ENCODE assay signal across 8 mouse cellular contexts in genomic region chr8:90876213-90876721, GRCm38 (mm10). TPM values are rescaled to one million over a fixed set of nuclear protein-coding genes. Genes with fewer than 3 reads are reported as not detected.
DNase-seq lines count a peak whose midpoint lies in the region; ATAC-seq and TF ChIP-seq lines count a peak whose summit lies in the region.

No protein-coding gene starts in this region.

- TF ChIP-seq POLR2A in brain, embryonic 14.5 days (IDR thresholded peaks at IDR 0.05; ENCODE audit: borderline replicate concordance, extremely low read depth, insufficient read depth, insufficient read length, poor library complexity, severe bottlenecking) = no peak

- H3K4me3 ChIP-seq in forebrain, embryonic 15.5 days = peak overlapping the region; percentile 38
- peak overlapping the region; percentile 56 for H3K4me3 ChIP-seq in liver, postnatal 0 days (ENCODE audit: low read depth, low read length)
- H3K4me3 ChIP-seq in neural tube, embryonic 12.5 days = peak overlapping the region; percentile 41

- no peaks in the 10 kb centered on the region for H3K9me3 ChIP-seq in forebrain, embryonic 15.5 days
- no peaks in the 10 kb centered on the region for H3K9me3 ChIP-seq in liver, postnatal 0 days (ENCODE audit: low read length)
- H3K9me3 ChIP-seq in neural tube, embryonic 12.5 days = no peaks in the 10 kb centered on the region

- intact Hi-C loops in heart, postnatal 14 days (cut with DNase I) = loop anchor here (2.0 to 5.0 kb wide), 3 partner anchors 33 to 49 kb away; partner anchors contain the start of gene Chd9

- TF ChIP-seq CTCF in brain, embryonic 14.5 days (IDR thresholded peaks at IDR 0.05; ENCODE audit: borderline replicate concordance, extremely low read depth, insufficient read depth, insufficient read length) = no peak
- no peak for TF ChIP-seq CTCF in liver, postnatal 0 days (IDR thresholded peaks at IDR 0.05; ENCODE audit: low read depth)

- peak; percentile 6 to 15 for DNase-seq in CD8-positive naive resting alpha-beta T cell, adult 2 months (ENCODE audit: low read depth in 2 of 2, low spot score in 2 of 2)
- peak; percentile 86 for DNase-seq in brain, embryonic 14.5 days (ENCODE audit: low read depth)
- DNase-seq in heart, postnatal 14 days = peak; percentile 77
- DNase-seq in kidney, postnatal 4 days = peak; percentile 64 to 74
- peak; percentile 59 for DNase-seq in liver, postnatal 0 days
- peak; percentile 35 for DNase-seq in thymus, postnatal 14 days

- peak overlapping the region; percentile 69 for H3K4me2 ChIP-seq in forebrain, embryonic 15.5 days (replicated peaks)
- peak overlapping the region; percentile 86 for H3K4me2 ChIP-seq in liver, postnatal 0 days (ENCODE audit: low read depth, low read length)
- H3K4me2 ChIP-seq in neural tube, embryonic 12.5 days (replicated peaks) = peak overlapping the region; percentile 83

- TF ChIP-seq EP300 in liver, postnatal 0 days (IDR thresholded peaks at IDR 0.05; ENCODE audit: low read depth) = no peak

- H3K36me3 ChIP-seq in forebrain, embryonic 15.5 days = no peaks in the 10 kb centered on the region
- no peaks in the 10 kb centered on the region for H3K36me3 ChIP-seq in liver, postnatal 0 days (replicated peaks; ENCODE audit: insufficient read depth, low read length)
- no peaks in the 10 kb centered on the region for H3K36me3 ChIP-seq in neural tube, embryonic 12.5 days

- peak overlapping the region; percentile 45; the same call in 1 of the 2 replicates for H3K9ac ChIP-seq in forebrain, embryonic 15.5 days (replicated peaks)
- H3K9ac ChIP-seq in liver, postnatal 0 days (replicated peaks) = peak overlapping the region; percentile 65
- peak overlapping the region; percentile 49 for H3K9ac ChIP-seq in neural tube, embryonic 12.5 days

- H3K27me3 ChIP-seq in forebrain, embryonic 15.5 days = no peaks in the 10 kb centered on the region
- no peaks in the 10 kb centered on the region for H3K27me3 ChIP-seq in liver, postnatal 0 days (ENCODE audit: insufficient read depth, low read length)
- no peaks in the 10 kb centered on the region for H3K27me3 ChIP-seq in neural tube, embryonic 12.5 days (replicated peaks)

- WGBS in forebrain, embryonic 15.5 days = 2% methylated on average over 12 of the region's 12 CpGs
- WGBS in liver, postnatal 0 days (ENCODE audit: insufficient replicate concordance) = 12% methylated on average over 12 of the region's 12 CpGs
- 2% methylated on average over 12 of the region's 12 CpGs for WGBS in neural tube, embryonic 12.5 days

- peak; percentile 72 for ATAC-seq in forebrain, embryonic 15.5 days (replicated peaks)
- ATAC-seq in liver, postnatal 0 days = peak; percentile 42
- ATAC-seq in neural tube, embryonic 12.5 days (ENCODE audit: low FRiP score, low read depth) = peak; percentile 62

- H3K27ac ChIP-seq in forebrain, embryonic 15.5 days (replicated peaks) = peak overlapping the region; percentile 90
- peak overlapping the region; percentile 80 for H3K27ac ChIP-seq in liver, postnatal 0 days (ENCODE audit: low read depth)
- H3K27ac ChIP-seq in neural tube, embryonic 12.5 days = peak overlapping the region; percentile 90

- peaks cover 29% of the 10 kb centered on the region for H3K4me1 ChIP-seq in forebrain, embryonic 15.5 days
- H3K4me1 ChIP-seq in liver, postnatal 0 days (ENCODE audit: insufficient read depth) = peaks cover 43% of the 10 kb centered on the region
- peaks cover 37% of the 10 kb centered on the region for H3K4me1 ChIP-seq in neural tube, embryonic 12.5 days

RNA-seq across cellular contexts. Expression of gene Chd9, which starts 48.1 kb away (rescaled TPM):
- polyA plus RNA-seq in brain, embryonic 14.5 days (2012; rRNA removed) = 74.7 and 79.5 TPM in 2 replicates
- 91.0 and 102 TPM in 2 replicates for polyA plus RNA-seq in forebrain, embryonic 15.5 days (2015; fragmentation: Nextera tagmentation; extraction: Ambion mirVana)
- 10 to 100 TPM; 60.2 to 66.2 TPM for total RNA-seq in heart, postnatal 14 days (2021)
- polyA plus RNA-seq in liver, postnatal 0 days (2015; fragmentation: Nextera tagmentation; extraction: Ambion mirVana) = 27.2 and 32.2 TPM in 2 replicates
- 81.4 and 84.1 TPM in 2 replicates for polyA plus RNA-seq in neural tube, embryonic 12.5 days (2016; fragmentation: Nextera tagmentation; extraction: Ambion mirVana)

RNA-seq across cellular contexts. Expression of gene Gm19935, which starts 59.1 kb away (rescaled TPM):
- 0.33 and 1.2 TPM in 2 replicates for polyA plus RNA-seq in brain, embryonic 14.5 days (2012; rRNA removed)
- 0.19 and 1.1 TPM in 2 replicates for polyA plus RNA-seq in forebrain, embryonic 15.5 days (2015; fragmentation: Nextera tagmentation; extraction: Ambion mirVana)
- total RNA-seq in heart, postnatal 14 days (2021) = under 1 TPM in 1 of 2 experiments, not detected in 1; 0.76 TPM
- not detected in 2 replicates for polyA plus RNA-seq in liver, postnatal 0 days (2015; fragmentation: Nextera tagmentation; extraction: Ambion mirVana)
- 0.47 and 0.69 TPM in 2 replicates for polyA plus RNA-seq in neural tube, embryonic 12.5 days (2016; fragmentation: Nextera tagmentation; extraction: Ambion mirVana)

Comparison
In these comparisons a context has a peak if more than half of its experiments do, and no peak if none do; other contexts are left out.
1. Peak in every context shown above with its lines: DNase-seq, ATAC-seq, H3K4me3 ChIP-seq and H3K27ac ChIP-seq.
2. DNase-seq: peak in every context shown above with its lines; median percentile 86 in brain, embryonic 14.5 days; 77 in heart, postnatal 14 days; 69 in kidney, postnatal 4 days; 59 in liver, postnatal 0 days; 35 in thymus, postnatal 14 days; 10 in CD8-positive naive resting alpha-beta T cell, adult 2 months.